Mouse (Mus musculus): ENCODE measurements at regions not wholly inside any gene's neighbourhood (a gene's known extent, or its start where the extent isn't known, plus 50 kb on each side); places are given as distances from the start of the nearest gene placed in this dataset.

GRCm38 (mm10) chr16:49965528-49966250, 165.4 kb downstream of the Cd47 start:
- intact Hi-C loops (cut with DNase I): no loop called here
- DNase-seq: peak in 1 of 2 experiments; percentile 40

DNA sequence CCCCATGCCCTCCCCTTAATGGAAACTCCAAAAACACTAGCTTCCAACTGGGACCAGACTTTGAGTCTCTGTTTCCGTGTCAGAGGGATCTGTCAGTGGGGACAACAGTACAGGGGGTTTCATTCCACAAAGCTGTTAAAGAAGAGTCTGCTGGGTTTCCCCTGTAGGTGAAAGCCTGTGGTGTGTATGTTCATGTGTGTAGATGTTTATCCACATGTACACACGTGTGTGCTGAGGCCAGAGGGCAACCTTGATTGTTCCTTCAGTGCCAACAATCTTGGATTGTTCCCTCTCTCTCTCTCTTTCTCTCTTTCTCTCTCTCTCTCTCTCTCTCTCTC, 165.9 kb downstream of the Cd47 start:
- intact Hi-C loops (cut with DNase I): no loop called here
- DNase-seq: no peak

DNA sequence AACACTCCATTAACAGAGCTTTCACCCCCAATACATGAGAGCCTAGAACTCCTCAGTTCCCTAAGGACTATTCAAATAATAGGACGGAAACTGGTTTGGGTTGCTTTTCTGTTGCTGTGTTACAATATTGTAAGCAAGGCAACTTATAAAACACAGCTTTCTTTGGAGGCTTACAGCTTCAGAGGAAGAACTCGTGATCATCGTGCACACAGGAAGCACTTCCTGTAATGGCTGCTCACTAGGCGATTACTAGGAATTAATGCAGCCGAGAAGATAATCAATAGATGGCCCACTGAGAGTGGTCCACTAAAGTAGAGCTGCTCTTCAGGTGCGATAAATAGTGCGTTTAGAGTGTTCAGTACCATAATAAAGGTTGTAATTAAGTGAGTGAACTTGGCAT, 166.8 kb downstream of the Cd47 start:
- intact Hi-C loops (cut with DNase I): no loop called here
- no peak for DNase-seq

DNA sequence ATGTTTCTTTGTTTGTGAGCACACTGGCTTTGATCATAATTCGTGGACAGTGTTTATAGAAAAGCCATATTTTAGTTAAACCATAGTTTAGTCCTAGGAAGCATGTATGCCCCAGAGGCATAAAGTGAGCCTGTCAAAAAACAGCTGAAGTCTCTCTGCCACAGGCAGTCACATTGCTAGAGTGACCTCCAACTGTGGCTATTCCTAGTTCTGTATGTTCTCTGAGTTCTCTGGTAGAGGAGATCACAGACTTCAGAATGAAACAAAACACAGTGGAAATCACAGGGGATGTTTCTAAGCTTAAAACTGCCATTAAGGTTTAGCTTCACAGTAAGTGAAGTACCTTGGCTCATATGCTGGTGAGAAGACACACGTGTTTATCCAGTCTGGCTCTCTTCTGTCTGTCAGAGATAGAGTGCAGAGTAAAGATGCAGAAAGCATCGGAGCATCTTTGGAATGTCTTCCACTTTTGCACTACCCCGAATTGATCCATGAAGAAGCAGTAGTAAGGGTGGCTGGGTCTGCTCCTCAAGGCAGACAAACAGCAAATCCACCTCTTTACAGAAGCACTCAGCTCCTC, 168.0 kb downstream of the Cd47 start:
- intact Hi-C loops (cut with DNase I): no loop called here
- no peak for DNase-seq

- intact Hi-C loops (cut with DNase I): no loop called here
- DNase-seq: no peak
Measured at GRCm38 (mm10) chr16:49969035-49969434, 168.7 kb downstream of the Cd47 start.

DNA sequence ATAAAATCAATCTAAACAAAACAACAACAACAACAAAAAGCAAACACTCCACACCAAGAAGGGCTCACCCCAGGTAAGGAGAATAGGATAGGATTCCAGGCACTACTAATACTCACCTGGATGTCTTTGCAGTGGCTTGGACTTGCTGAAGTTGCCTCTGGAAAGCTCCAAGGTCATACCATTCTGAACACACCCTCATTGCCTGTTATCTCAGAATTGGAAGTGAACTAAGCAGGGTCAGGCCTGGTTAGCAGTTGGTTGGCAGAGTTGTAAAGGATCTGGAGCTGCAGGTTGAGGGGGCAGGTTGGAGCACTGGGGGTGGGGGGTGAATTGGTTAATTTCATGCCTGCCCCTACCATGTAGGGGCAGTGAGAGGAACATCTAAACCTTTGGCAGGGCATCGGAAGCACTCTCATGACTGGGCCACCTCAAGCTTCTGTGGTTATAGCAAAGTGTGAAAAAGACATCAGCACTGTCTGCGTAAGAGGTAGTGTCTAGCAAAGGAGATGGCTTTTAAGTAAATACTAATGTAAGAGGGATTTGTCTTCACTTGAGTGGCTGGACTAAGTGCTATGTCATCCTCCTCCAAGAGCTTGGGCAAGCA, 169.5 kb downstream of the Cd47 start:
- intact Hi-C loops (cut with DNase I): no loop called here
- no peak for DNase-seq

- intact Hi-C loops (cut with DNase I): no loop called here
- peak in 1 of 2 experiments; percentile 40 for DNase-seq
Measured at GRCm38 (mm10) chr16:49970297-49970804, 170.0 kb downstream of the Cd47 start.

- DNase-seq: no peak
- intact Hi-C loops (cut with DNase I): no loop called here
Measured at GRCm38 (mm10) chr16:49971141-49971555, 170.8 kb downstream of the Cd47 start.

DNA sequence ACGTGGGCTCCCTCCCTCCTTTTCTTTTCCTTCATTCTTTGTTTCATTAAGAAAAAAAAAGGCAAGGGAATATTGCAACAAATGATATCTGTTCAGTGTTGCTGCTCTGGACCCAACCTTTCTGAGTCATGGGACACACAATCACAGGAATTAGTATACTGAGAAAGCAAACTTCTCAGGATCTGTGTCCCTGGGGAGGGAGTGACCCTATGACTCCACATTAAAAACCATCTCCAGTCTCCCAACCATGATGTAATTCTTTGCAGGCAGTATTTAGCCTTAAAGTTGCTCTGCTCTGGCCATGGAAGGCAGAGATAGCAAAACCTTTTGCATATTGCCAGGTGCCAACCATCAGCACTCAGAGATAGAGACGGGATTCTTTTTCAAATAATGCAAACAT, 176.9 kb downstream of the Cd47 start:
- no peak for DNase-seq
- intact Hi-C loops (cut with DNase I): no loop called here

DNA sequence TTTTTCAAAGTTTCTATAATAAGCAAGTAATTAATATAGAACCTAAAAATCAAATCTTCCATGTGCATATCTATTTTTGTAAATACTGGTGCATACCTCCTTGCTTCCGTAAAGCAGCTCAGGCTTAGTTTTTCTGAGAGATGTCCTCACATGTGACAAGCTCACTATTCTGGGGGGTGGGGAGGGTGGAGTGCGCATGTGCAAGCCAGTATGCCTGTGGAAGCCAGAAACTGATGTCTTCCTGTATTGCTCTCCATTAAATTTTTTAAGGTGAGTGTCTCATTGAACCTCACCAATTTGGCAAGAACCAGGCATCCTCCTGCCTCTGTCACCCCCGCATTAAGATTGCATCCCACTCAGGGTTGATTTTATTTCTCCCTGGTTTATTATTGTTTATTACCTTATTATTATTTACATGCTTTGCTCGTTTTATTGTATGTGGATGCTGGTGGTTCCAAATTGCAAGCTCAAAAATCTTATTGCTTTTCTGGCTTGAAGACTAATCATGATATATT, 179.2 kb downstream of the Cd47 start:
- DNase-seq: no peak
- intact Hi-C loops (cut with DNase I): no loop called here

- DNase-seq: no peak
- intact Hi-C loops (cut with DNase I): no loop called here
Measured at GRCm38 (mm10) chr16:49980178-49980646, 179.9 kb downstream of the Cd47 start.

GRCm38 (mm10) chr16:49982180-49982579, 181.8 kb downstream of the Cd47 start:
- intact Hi-C loops (cut with DNase I): no loop called here
- no peak for DNase-seq

- no peak for DNase-seq
Measured at GRCm38 (mm10) chr16:49985082-49986076, 185.0 kb downstream of the Cd47 start.

DNA sequence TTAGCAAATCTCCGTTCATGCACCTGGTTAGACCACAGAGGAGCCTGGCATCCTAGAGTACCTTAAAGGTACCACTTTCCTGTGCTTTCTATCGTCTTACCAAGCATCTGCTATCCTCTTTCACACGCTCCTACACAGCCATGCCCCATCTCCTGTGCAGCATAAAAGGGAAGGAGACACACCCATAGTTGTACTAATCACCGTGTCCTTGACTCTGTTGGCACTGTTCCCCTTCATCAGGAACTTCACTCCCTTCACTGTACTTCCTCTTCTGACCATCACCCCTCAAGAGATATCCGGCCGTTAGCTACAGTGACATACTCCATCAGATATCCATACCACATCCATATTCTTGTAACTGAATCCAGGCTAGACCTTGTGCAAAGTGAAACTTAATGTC, 186.6 kb downstream of the Cd47 start:
- no peak for DNase-seq
- intact Hi-C loops (cut with DNase I): no loop called here

More at GRCm38 (mm10) chr16:49985082-49986076, 185.0 kb downstream of the Cd47 start:
- intact Hi-C loops (cut with DNase I): no loop called here

DNA sequence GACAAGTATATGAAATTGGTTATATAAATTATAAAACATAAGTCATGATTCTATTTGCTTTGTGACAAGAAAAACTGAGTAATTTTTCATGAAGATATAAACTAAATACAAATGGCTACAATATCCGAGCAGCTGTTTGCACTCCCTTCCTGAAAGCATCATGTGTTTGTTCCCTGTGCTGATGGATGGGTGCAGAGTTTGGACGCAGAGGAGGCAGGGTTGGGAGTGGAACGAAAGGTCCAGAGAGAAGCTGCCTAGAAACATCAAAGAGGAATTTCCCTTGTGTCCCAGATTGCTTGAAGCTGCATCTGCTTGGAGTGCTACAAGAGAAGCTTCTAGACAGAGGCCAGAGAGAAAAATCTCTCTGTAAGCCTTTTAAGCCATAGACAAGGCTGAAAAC, 195.5 kb downstream of the Cd47 start:
- intact Hi-C loops (cut with DNase I): loop anchor here (5.0 kb wide), 1 partner anchor 139 kb away; no protein-coding TSS in a partner anchor
- DNase-seq: no peak

DNA sequence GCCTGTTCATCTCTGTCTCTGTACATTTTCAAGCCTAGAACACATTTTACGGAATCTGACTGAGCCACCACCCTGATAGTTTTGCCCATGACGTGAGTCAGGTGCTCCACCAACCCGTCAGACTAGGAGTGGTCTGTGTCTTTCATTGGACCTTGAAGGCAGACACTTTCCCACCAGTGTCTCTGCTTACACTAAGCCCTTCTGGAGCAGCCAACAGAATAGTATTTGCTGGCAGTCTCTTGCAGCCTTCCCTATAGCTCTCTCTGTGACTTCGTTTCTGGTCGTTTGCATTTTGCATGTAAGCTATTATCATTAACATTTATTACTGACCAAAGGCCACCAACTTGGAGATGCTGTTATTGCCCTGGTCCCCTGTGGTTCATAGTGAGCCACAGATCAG, 196.3 kb downstream of the Cd47 start:
- intact Hi-C loops (cut with DNase I): loop anchor here (5.0 kb wide), 1 partner anchor 139 kb away; no protein-coding TSS in a partner anchor
- DNase-seq: no peak

- DNase-seq: peak; percentile 57 to 67
- intact Hi-C loops (cut with DNase I): loop anchor here (5.0 kb wide), 1 partner anchor 140 kb away; no protein-coding TSS in a partner anchor
Measured at GRCm38 (mm10) chr16:49997040-49997439, 196.7 kb downstream of the Cd47 start.

DNA sequence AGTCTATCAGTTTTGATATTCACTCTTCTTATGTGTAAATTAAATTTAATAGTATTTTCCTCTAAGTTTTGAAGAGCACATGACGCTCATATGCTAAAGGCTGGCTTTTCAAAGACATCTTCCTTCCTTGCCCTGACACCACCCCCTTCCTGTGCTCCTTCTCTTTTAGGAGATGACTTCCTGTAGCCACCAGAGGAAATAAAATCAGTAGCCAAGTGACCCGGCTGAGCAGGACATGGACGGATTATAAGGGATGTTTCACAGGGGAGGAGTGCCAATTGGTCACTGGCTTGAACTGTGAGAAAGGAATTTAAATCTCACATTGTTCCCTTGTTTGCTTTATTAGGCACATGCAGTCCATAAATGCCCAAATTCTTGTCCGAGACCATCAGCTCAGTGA, 200.5 kb downstream of the Cd47 start:
- intact Hi-C loops (cut with DNase I): no loop called here
- no peak for DNase-seq

- DNase-seq: no peak
- intact Hi-C loops (cut with DNase I): no loop called here
Measured at GRCm38 (mm10) chr16:50001662-50002455, 201.5 kb downstream of the Cd47 start.

- no peak for DNase-seq
- intact Hi-C loops (cut with DNase I): no loop called here
Measured at GRCm38 (mm10) chr16:50002456-50002788, 202.1 kb downstream of the Cd47 start.

Measured in heart, postnatal 36 days (tissue).